ENCODE assay signal across 26 mouse cellular contexts in genomic region chr3:127003946-127004345, GRCm38 (mm10).
"Had no signal": no experiment of that assay in that cellular context is flagged by ENCODE, and none has a peak within 500 bp of the region (broad histone marks: within the 10 kb centered on the region; RNA-seq: fewer than 3 reads in every experiment).

No protein-coding gene starts in this region.

- DNase-seq: gastrocnemius, adult 2 months; gastrocnemius, postnatal 10 days; gastrocnemius, postnatal 25 days; heart, adult 18-20 months; heart, postnatal 10 days; heart, postnatal 4 days; kidney, adult 18-20 months; kidney, adult 8-10 months; kidney, postnatal 10 days; kidney, postnatal 25 days; kidney, postnatal 4 days; liver; liver, embryonic 13.5 days had no signal

- H3K27me3 ChIP-seq: heart, embryonic 12.5 days; hindbrain, embryonic 12.5 days; intestine, embryonic 15.5 days; limb, embryonic 12.5 days; liver, embryonic 13.5 days; liver, embryonic 15.5 days had no signal

- H3K9me3 ChIP-seq: heart, embryonic 10.5 days; heart, embryonic 12.5 days; hindbrain, embryonic 10.5 days; hindbrain, embryonic 12.5 days; intestine, embryonic 15.5 days; limb, embryonic 10.5 days; limb, embryonic 12.5 days; liver, embryonic 13.5 days; liver, embryonic 15.5 days had no signal

- H3K27ac ChIP-seq: gastrocnemius, adult 2 months; heart, embryonic 10.5 days; hindbrain, embryonic 10.5 days; hindbrain, embryonic 12.5 days; hindbrain, embryonic 14.5 days; intestine, embryonic 15.5 days; layer of hippocampus, adult 2 months; limb, embryonic 10.5 days; limb, embryonic 12.5 days; liver, embryonic 13.5 days; liver, embryonic 15.5 days had no signal

- H3K4me2 ChIP-seq: heart, embryonic 12.5 days; hindbrain, embryonic 12.5 days; hindbrain, embryonic 14.5 days; intestine, embryonic 15.5 days; limb, embryonic 12.5 days; liver, embryonic 11.5 days; liver, embryonic 13.5 days; liver, embryonic 15.5 days had no signal

- ATAC-seq: hindbrain, embryonic 16.5 days; inflammation-experienced regulatory T-cells, adult 6 months had no signal

- H3K9ac ChIP-seq: heart, embryonic 12.5 days; hindbrain, embryonic 12.5 days; hindbrain, embryonic 14.5 days; intestine, embryonic 15.5 days; limb, embryonic 12.5 days; liver, embryonic 13.5 days; liver, embryonic 15.5 days had no signal

- H3K4me1 ChIP-seq: heart, embryonic 10.5 days; heart, embryonic 12.5 days; intestine, embryonic 15.5 days; liver, embryonic 13.5 days; liver, embryonic 15.5 days had no signal

- H3K4me3 ChIP-seq: gastrocnemius, adult 2 months; heart, embryonic 10.5 days; heart, embryonic 12.5 days; hindbrain, embryonic 10.5 days; hindbrain, embryonic 12.5 days; intestine, embryonic 15.5 days; layer of hippocampus, adult 2 months; limb, embryonic 10.5 days; limb, embryonic 12.5 days; liver, embryonic 13.5 days; liver, embryonic 15.5 days had no signal

- H3K36me3 ChIP-seq: intestine, embryonic 15.5 days; limb, embryonic 10.5 days; liver, embryonic 13.5 days; liver, embryonic 15.5 days had no signal
